Mouse (Mus musculus): ENCODE results near the gene Cer1. TPM values are rescaled to one million over a fixed set of nuclear protein-coding genes. Genes with fewer than 3 reads are reported as not detected.

Gene Cer1
- polyA plus RNA-seq, 1 experiment from 2014 or later: not detected

- 61% methylated on average over 7 of the region's 7 CpGs for WGBS (ENCODE audit: insufficient replicate concordance)
- no peak overlapping the region for H3K9ac ChIP-seq (ENCODE audit: low read depth, low read length)
- H3K27me3 ChIP-seq (ENCODE audit: control insufficient read depth, insufficient read depth, low read length): no peaks in the 10 kb centered on the region
- no peak overlapping the region for H3K4me3 ChIP-seq (ENCODE audit: low read depth, low read length)
- no peaks in the 10 kb centered on the region for H3K36me3 ChIP-seq (ENCODE audit: control insufficient read depth, insufficient read depth, low read length)
- H3K4me1 ChIP-seq (ENCODE audit: control insufficient read depth, insufficient read depth, low read length): no peaks in the 10 kb centered on the region
- H3K4me2 ChIP-seq: no peak overlapping the region
- no peaks in the 10 kb centered on the region for H3K9me3 ChIP-seq (replicated peaks; ENCODE audit: control insufficient read depth, low read length)
- H3K27ac ChIP-seq (ENCODE audit: low read depth, low read length): no peak overlapping the region
- no peak for ATAC-seq (replicated peaks; ENCODE audit: insufficient number of reproducible peaks, low FRiP score, low TSS enrichment)
Measured at GRCm38 (mm10) chr4:82915576-82915975, 30.6 kb upstream of the Cer1 start.

- no peaks in the 10 kb centered on the region for H3K9me3 ChIP-seq (replicated peaks; ENCODE audit: control insufficient read depth, low read length)
- H3K4me2 ChIP-seq: no peak overlapping the region
- no peaks in the 10 kb centered on the region for H3K27me3 ChIP-seq (ENCODE audit: control insufficient read depth, insufficient read depth, low read length)
- no peaks in the 10 kb centered on the region for H3K4me1 ChIP-seq (ENCODE audit: control insufficient read depth, insufficient read depth, low read length)
- WGBS (ENCODE audit: insufficient replicate concordance): 73% methylated on average over 11 of the region's 11 CpGs
- no peak overlapping the region for H3K4me3 ChIP-seq (ENCODE audit: low read depth, low read length)
- H3K36me3 ChIP-seq (ENCODE audit: control insufficient read depth, insufficient read depth, low read length): no peaks in the 10 kb centered on the region
- H3K9ac ChIP-seq (ENCODE audit: low read depth, low read length): no peak overlapping the region
- no peak for ATAC-seq (replicated peaks; ENCODE audit: insufficient number of reproducible peaks, low FRiP score, low TSS enrichment)
- no peak overlapping the region for H3K27ac ChIP-seq (ENCODE audit: low read depth, low read length)
Measured at GRCm38 (mm10) chr4:82914601-82915143, 29.7 kb upstream of the Cer1 start.

DNA sequence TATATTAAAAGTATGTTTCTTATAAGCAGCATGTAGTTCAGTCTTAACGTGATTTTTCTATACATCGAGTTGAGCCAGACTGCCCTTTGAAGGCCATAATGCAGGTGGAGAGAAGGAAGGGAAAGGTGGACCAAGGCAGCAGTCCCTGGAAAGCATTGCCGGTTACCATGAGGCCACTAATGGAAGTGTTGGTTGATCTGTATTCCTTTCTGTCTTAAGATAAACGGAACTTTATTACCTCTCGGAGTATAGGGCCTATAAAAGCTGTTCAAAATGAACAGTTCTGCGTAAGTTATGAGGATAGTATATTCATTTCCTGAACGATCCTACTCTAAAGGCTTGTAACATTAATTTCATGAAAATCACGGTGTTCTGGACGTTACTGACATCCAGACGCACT is 10.3 kb upstream of the Cer1 start:
- Histone ChIP-seq H3K27ac (ENCODE audit: low read depth, low read length) (no peak overlapping the region), H3K9ac (ENCODE audit: low read depth, low read length) (no peak overlapping the region), H3K9me3 (replicated peaks; ENCODE audit: control insufficient read depth, low read length) (no peaks in the 10 kb centered on the region), H3K4me1 (ENCODE audit: control insufficient read depth, insufficient read depth, low read length) (no peaks in the 10 kb centered on the region), H3K4me3 (ENCODE audit: low read depth, low read length) (no peak overlapping the region), H3K36me3 (ENCODE audit: control insufficient read depth, insufficient read depth, low read length) (peaks cover 2% of the 10 kb centered on the region; the same call in 1 of the 2 replicates), H3K4me2 (no peak overlapping the region), H3K27me3 (ENCODE audit: control insufficient read depth, insufficient read depth, low read length) (no peaks in the 10 kb centered on the region)
- 87% methylated on average over 10 of the region's 10 CpGs for WGBS (ENCODE audit: insufficient replicate concordance)
- no peak for ATAC-seq (replicated peaks; ENCODE audit: insufficient number of reproducible peaks, low FRiP score, low TSS enrichment)

DNA sequence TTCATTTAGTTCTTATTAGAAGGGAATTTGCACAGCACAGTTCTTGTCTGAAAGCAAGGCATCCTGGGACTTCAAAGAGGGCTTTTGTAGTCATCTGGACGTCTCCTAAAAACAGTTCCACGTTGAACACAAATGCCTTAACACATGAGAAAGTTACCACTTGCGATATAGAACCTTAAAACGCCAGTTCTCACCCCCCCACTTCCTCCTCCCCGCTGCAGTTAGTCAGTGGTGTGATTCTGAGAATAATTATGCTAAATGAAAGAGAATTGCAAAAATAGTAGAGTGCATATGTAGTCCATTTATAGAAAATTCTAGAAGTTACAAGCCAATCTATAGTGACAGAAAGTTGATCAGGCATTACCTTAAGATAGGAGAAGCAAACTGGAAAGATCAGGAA is 7.3 kb upstream of the Cer1 start:
- 81% methylated on average over 5 of the region's 5 CpGs for WGBS (ENCODE audit: insufficient replicate concordance)
- no peak for ATAC-seq (replicated peaks; ENCODE audit: insufficient number of reproducible peaks, low FRiP score, low TSS enrichment)
- no peak overlapping the region for H3K27ac ChIP-seq (ENCODE audit: low read depth, low read length)
- H3K4me2 ChIP-seq: no peak overlapping the region
- no peak overlapping the region for H3K9ac ChIP-seq (ENCODE audit: low read depth, low read length)
- no peak overlapping the region for H3K4me3 ChIP-seq (ENCODE audit: low read depth, low read length)
- no peaks in the 10 kb centered on the region for H3K27me3 ChIP-seq (ENCODE audit: control insufficient read depth, insufficient read depth, low read length)
- no peaks in the 10 kb centered on the region for H3K36me3 ChIP-seq (ENCODE audit: control insufficient read depth, insufficient read depth, low read length)
- H3K9me3 ChIP-seq (replicated peaks; ENCODE audit: control insufficient read depth, low read length): no peaks in the 10 kb centered on the region
- H3K4me1 ChIP-seq (ENCODE audit: control insufficient read depth, insufficient read depth, low read length): no peaks in the 10 kb centered on the region

DNA sequence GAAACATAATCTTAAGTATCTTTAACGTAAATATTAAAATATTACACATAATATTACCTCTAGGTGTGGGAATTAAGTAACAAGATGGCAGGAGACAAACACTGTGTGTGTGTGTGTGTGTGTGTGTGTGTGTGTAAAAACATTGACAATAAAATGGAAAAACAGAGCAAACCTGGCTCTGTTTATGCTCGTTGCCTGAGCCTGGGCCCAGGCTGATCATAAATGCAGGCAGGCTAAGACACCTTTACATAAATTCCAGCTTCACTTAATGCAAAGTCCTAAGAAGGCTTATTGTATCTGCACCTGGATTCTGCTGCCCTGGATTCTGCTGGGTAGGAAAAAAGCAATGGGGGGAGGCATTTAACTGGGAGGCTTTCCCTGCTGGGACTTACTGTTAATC is 6.6 kb upstream of the Cer1 start:
- H3K27me3 ChIP-seq (ENCODE audit: control insufficient read depth, insufficient read depth, low read length): no peaks in the 10 kb centered on the region
- no peak overlapping the region for H3K4me2 ChIP-seq
- no peak for ATAC-seq (replicated peaks; ENCODE audit: insufficient number of reproducible peaks, low FRiP score, low TSS enrichment)
- no peaks in the 10 kb centered on the region for H3K9me3 ChIP-seq (replicated peaks; ENCODE audit: control insufficient read depth, low read length)
- no peak overlapping the region for H3K9ac ChIP-seq (ENCODE audit: low read depth, low read length)
- no peaks in the 10 kb centered on the region for H3K4me1 ChIP-seq (ENCODE audit: control insufficient read depth, insufficient read depth, low read length)
- no peaks in the 10 kb centered on the region for H3K36me3 ChIP-seq (ENCODE audit: control insufficient read depth, insufficient read depth, low read length)
- 87% methylated on average over 2 of the region's 2 CpGs for WGBS (ENCODE audit: insufficient replicate concordance)
- no peak overlapping the region for H3K27ac ChIP-seq (ENCODE audit: low read depth, low read length)
- no peak overlapping the region for H3K4me3 ChIP-seq (ENCODE audit: low read depth, low read length)

DNA sequence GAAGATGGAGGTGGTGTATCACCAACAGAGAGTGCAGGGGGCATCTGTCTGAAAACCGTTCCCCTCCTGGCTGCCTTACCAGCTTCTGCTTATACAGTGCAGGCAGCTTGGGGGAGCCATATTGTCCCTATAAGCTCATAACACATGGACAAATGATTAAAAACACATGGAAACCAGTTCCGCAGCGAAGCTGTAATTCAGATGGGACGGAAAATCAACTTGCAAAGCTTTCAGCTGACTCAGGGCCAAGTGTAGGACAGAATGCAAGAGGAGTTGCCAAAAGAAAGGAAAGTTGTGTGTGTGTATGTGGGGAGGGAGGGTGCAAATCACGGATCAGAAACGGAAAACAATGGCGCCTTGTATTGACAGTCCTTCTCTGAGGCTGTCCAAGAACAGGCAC is 6.1 kb upstream of the Cer1 start:
- Histone ChIP-seq H3K4me1 (ENCODE audit: control insufficient read depth, insufficient read depth, low read length) (no peaks in the 10 kb centered on the region), H3K27me3 (ENCODE audit: control insufficient read depth, insufficient read depth, low read length) (no peaks in the 10 kb centered on the region), H3K4me2 (no peak overlapping the region), H3K36me3 (ENCODE audit: control insufficient read depth, insufficient read depth, low read length) (no peaks in the 10 kb centered on the region), H3K4me3 (ENCODE audit: low read depth, low read length) (no peak overlapping the region), H3K9ac (ENCODE audit: low read depth, low read length) (no peak overlapping the region), H3K9me3 (replicated peaks; ENCODE audit: control insufficient read depth, low read length) (no peaks in the 10 kb centered on the region), H3K27ac (ENCODE audit: low read depth, low read length) (no peak overlapping the region)
- no peak for ATAC-seq (replicated peaks; ENCODE audit: insufficient number of reproducible peaks, low FRiP score, low TSS enrichment)
- 72% methylated on average over 7 of the region's 7 CpGs for WGBS (ENCODE audit: insufficient replicate concordance)

GRCm38 (mm10) chr4:82890585-82890984 is 5.6 kb upstream of the Cer1 start:
- ATAC-seq (replicated peaks; ENCODE audit: insufficient number of reproducible peaks, low FRiP score, low TSS enrichment): no peak
- Histone ChIP-seq H3K4me3 (ENCODE audit: low read depth, low read length) (no peak overlapping the region), H3K4me2 (no peak overlapping the region), H3K36me3 (ENCODE audit: control insufficient read depth, insufficient read depth, low read length) (no peaks in the 10 kb centered on the region), H3K27ac (ENCODE audit: low read depth, low read length) (no peak overlapping the region), H3K9me3 (replicated peaks; ENCODE audit: control insufficient read depth, low read length) (no peaks in the 10 kb centered on the region), H3K27me3 (ENCODE audit: control insufficient read depth, insufficient read depth, low read length) (no peaks in the 10 kb centered on the region), H3K4me1 (ENCODE audit: control insufficient read depth, insufficient read depth, low read length) (no peaks in the 10 kb centered on the region), H3K9ac (ENCODE audit: low read depth, low read length) (no peak overlapping the region)
- WGBS (ENCODE audit: insufficient replicate concordance): 75% methylated on average over 4 of the region's 4 CpGs

- H3K4me3 ChIP-seq (ENCODE audit: low read depth, low read length): no peak overlapping the region
- H3K36me3 ChIP-seq (ENCODE audit: control insufficient read depth, insufficient read depth, low read length): no peaks in the 10 kb centered on the region
- H3K4me1 ChIP-seq (ENCODE audit: control insufficient read depth, insufficient read depth, low read length): no peaks in the 10 kb centered on the region
- no peaks in the 10 kb centered on the region for H3K9me3 ChIP-seq (replicated peaks; ENCODE audit: control insufficient read depth, low read length)
- no peaks in the 10 kb centered on the region for H3K27me3 ChIP-seq (ENCODE audit: control insufficient read depth, insufficient read depth, low read length)
- no peak overlapping the region for H3K9ac ChIP-seq (ENCODE audit: low read depth, low read length)
- WGBS (ENCODE audit: insufficient replicate concordance): 54% methylated on average over 2 of the region's 2 CpGs
- H3K27ac ChIP-seq (ENCODE audit: low read depth, low read length): no peak overlapping the region
- H3K4me2 ChIP-seq: no peak overlapping the region
- no peak for ATAC-seq (replicated peaks; ENCODE audit: insufficient number of reproducible peaks, low FRiP score, low TSS enrichment)
Measured at GRCm38 (mm10) chr4:82886148-82886547, 1.2 kb upstream of the Cer1 start.

DNA sequence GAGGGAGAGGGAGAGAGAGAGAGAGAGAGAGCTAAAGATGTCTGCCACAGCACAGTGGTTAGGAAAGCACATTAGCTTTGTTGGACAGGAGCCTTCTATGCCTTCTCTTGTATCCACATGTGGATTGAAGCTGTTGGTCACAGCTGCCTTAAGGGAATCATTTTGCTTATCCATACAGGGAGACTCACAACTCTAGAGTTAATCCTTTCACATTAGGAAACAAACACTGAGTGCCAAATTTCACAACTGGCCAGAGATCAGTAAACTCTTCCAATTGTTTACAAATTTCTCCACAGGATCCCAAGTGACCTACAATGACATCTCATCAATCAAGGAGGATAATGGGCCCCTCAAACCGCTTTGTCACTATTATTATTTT is 576 bp upstream of the Cer1 start:
- 37% methylated on average over 1 of the region's 1 CpGs for WGBS (ENCODE audit: insufficient replicate concordance)
- ATAC-seq (replicated peaks; ENCODE audit: insufficient number of reproducible peaks, low FRiP score, low TSS enrichment): no peak

More for the DNA sequence above, 576 bp upstream of the Cer1 start:
- H3K4me3 ChIP-seq (ENCODE audit: low read depth, low read length): no peak overlapping the region
- no peaks in the 10 kb centered on the region for H3K9me3 ChIP-seq (replicated peaks; ENCODE audit: control insufficient read depth, low read length)
- no peak overlapping the region for H3K4me2 ChIP-seq
- no peaks in the 10 kb centered on the region for H3K4me1 ChIP-seq (ENCODE audit: control insufficient read depth, insufficient read depth, low read length)
- H3K36me3 ChIP-seq (ENCODE audit: control insufficient read depth, insufficient read depth, low read length): no peaks in the 10 kb centered on the region
- no peak overlapping the region for H3K9ac ChIP-seq (ENCODE audit: low read depth, low read length)
- no peak overlapping the region for H3K27ac ChIP-seq (ENCODE audit: low read depth, low read length)
- no peaks in the 10 kb centered on the region for H3K27me3 ChIP-seq (ENCODE audit: control insufficient read depth, insufficient read depth, low read length)

Data from heart, embryonic 11.5 days (tissue).